Mouse (Mus musculus) kidney, postnatal 25 days (tissue): ENCODE measurements around the gene Psmg1.
"Not testable (repeated sequence)": the region's sequence is repeated elsewhere in the genome, so short reads cannot be mapped to it uniquely, and the experiment has no call there.

Source experiments
- DNase-seq, 2 experiments: peaks; one replicate each; pipeline ENCODE4 v3.0.0; 2021; ENCODE audit warnings: mixed read lengths in 2 of 2

Gene Psmg1

DNA sequence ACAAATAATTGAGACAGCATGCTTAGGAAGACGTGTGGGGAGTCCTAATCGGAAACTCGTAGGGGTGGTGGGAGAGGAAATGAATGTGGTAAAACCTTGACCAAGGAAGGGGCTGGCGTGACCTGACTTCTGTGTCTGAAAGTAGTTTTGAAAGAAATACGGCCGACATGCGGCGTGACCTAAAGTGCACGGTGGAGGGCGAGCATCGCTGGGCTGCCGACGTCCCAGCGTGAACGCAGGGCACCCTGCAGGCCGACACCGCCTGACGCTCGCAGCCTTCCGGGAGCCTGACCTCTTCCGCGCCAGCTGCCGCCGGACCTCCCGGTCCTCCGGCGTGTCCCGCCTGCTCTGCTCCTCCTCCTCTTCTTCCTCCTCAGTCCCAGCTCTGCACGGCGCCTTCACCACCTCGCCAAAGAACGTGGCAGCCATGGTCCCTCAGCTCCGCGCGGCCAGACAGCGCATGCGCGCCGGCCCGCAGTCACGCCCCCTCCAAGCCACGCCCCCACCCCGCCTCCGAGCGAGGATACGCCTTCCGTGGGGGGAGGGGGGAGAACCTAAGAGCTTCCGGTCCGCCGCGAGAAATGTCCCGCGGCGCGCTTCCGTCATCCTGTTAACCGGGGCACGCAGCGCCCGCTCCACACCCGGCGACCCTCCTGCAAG lies at the start of gene Psmg1:
TSS of gene Psmg1 (minus strand) at position 499 of the 660 bp plus-strand sequence.
- peak; percentile 96 to 98 for DNase-seq

DNA sequence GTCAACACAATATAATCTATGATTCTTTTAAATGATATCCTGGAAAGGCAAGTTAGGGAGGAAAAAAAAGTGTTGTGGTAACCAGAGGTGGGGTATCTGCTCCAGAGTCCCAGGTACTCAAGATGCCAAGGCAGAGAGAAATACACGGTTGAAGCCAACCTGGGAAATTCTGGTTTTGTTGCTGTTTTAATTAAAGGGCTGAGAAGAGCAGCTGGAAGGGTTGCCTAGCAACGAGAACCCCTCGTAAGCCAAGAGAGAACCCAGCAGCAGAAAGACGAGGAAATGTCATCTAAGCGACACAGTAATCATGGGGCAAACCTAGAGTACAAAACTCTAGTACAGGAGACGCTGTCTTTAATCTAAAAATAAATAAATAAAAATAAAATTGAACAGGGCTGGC lies 48.8 kb upstream of the Psmg1 start:
- DNase-seq: no peak

DNA sequence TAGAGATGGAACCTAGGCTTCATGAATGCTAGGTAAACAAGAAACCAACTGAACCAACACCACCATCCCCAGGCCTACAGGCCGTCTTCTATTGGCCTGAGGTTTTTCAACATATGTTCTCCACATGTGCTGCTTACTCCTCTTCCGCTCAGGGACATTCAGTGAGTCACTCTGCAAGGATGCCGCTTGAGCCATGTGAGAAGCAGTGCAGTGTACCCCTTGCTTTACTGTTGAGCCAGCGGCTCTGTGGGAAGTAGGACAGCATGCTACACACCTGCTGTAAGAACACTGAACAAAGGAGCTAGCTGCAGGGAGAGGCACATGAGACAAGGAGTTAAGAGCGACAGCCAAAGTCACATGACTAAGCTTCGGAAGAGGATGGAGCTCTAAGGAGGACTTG lies 43.7 kb upstream of the Psmg1 start:
- no peak for DNase-seq

DNA sequence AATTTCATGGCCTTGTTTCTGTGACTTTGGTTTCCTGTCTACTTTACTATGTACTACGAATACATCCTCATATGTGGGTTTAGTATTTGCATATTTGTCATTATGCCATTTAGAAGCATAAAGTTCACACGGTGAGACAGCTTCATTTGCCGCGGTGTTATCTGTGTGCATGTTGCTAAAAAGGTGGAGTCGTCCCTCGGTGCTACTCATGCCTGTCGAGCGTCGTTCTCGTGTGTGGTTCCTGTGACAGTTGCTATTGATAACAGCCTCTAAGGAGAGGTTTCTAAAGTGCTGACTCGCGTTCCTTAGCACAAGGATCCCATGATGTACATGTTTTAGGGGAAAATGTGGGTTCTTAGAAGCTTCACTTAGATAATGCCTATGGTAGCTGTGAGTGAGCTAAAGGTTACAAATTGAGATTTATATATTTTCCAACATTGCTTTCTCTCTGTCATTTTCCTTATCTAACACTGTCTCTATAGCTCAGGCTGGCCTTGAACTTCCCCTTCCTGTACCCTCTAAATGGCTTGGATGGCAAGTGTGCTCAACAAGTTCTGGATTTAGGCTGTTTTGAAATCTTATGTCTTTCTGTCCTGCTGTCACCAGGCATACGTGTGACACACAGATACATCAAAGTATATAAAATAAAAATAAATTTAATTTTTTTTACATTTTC lies 41.7 kb upstream of the Psmg1 start:
- DNase-seq: no peak

DNA sequence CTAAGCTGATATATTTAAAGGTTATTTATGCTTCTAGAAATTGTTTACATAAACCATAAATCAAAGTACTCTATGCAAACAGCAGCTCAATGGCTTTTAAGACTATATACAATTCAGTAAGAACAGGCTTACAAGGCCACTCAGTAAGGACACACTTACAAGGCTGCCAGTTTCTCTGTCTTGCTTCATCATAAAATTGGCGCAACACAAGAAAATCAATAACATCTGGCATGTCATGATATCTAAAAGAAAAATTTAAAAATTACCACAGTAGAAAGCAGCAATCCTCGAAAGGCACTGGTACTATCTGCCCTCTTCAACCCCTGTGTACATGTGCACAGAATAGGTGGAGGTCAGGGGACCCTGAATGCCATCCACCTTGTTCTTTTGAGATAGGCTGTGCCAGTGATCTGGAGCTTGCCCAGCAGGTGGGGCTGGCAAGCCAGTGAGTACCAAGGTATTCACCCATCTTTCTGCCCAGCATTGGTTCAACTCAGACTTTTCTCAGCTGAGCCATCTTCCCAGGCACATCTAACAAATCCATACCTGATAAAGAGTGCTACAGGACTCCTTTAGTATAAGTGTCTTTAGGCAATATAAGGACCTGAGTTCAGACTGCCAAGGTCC lies 39.8 kb upstream of the Psmg1 start:
- peak; percentile 32 to 46 for DNase-seq

DNA sequence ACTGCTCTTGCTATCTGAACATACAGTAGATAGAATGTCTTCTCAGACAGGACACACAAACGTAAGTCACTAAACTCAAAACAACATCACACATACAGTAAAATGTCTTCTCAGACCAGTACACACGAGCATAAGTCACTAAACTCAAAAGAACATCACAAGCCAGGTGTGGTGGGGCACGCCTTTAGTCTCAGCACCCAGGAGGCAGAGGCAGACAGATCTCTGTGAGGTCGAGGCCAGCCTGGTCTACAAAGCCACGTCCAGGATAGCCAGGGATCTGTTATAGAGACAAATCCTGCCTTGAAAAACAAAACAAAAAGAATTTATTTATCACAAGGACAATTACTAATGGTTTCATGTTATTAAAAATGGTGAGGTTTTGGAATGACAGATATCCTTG lies 35.5 kb upstream of the Psmg1 start:
- no peak for DNase-seq

DNA sequence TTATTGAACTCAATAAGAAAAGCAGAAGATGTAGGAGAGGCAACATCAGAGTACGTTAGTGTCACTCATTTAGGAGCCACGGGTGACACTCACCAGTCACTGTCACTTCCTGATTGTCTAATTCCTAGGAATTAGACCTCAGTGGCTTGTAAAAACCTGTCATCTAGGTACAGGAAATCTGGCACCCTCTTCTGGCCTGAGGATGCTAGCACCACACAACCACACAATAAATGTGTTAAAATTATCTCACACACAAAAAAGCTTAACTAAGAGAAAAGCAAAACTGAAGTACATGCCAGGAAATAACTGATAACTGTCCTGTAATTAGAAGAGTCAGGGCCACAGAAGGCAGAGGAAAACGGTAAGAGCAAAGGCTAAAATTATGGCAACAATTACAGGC lies 34.5 kb upstream of the Psmg1 start:
- DNase-seq: no peak

DNA sequence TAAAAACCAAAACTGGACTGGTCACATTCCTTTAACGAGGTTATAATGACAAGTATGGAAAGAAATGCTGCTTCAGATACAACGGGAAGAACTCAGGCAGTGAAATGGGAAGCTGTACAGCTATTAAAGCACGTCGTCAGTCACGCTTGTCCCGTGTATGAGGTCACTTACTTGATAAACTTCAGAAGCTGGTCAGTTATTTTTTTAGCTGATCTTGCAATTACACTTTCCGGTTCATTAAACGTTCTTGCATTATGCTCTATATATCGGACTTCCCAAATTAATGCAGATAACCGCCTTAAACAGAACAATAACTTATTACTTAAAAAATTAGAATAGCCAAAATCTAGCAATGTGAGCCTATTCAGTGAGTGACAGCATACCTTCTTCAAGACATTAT lies 30.3 kb upstream of the Psmg1 start:
- DNase-seq: no peak

DNA sequence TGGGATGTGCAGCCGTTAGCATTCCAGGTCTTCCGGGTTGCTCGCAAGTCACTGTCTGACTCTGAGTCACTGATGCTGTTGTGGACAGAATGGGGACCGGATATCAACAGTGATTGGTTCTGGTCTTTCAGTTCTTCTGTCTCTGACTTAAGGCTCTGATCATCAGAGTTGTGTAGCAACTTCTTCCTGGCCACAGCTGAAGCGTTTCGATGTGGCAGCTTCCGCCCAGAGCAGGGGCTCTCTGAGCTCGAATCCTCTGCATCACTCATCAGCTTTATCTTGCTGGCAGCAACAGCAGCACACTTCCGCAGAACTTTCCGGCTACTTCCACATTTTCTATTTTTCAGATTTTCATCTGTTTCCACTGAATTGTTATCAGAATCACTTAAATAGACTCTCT lies 18.4 kb upstream of the Psmg1 start:
- not testable (repeated sequence) for DNase-seq

DNA sequence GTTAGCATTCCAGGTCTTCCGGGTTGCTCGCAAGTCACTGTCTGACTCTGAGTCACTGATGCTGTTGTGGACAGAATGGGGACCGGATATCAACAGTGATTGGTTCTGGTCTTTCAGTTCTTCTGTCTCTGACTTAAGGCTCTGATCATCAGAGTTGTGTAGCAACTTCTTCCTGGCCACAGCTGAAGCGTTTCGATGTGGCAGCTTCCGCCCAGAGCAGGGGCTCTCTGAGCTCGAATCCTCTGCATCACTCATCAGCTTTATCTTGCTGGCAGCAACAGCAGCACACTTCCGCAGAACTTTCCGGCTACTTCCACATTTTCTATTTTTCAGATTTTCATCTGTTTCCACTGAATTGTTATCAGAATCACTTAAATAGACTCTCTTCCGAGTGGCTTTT lies 13.5 kb upstream of the Psmg1 start:
- DNase-seq: not testable (repeated sequence)

DNA sequence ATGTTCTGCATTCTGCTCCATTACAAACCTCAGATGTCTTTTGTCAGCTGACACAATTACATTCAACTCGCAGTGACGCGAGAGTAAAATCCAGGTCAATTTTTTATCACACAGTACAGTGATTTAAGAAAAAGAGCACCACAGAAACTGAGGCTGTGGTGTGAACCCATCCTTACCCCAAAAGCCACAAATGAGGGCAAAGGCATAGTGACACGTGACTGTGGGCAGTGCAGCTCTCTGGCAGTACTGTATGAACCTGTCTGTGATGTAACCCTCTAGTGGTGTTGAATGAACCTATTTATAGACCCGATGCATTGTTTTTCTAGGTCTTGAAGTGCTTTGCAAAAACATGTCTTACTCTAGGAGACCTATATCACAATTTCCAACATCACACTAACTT lies 8.5 kb upstream of the Psmg1 start:
- DNase-seq: no peak

DNA sequence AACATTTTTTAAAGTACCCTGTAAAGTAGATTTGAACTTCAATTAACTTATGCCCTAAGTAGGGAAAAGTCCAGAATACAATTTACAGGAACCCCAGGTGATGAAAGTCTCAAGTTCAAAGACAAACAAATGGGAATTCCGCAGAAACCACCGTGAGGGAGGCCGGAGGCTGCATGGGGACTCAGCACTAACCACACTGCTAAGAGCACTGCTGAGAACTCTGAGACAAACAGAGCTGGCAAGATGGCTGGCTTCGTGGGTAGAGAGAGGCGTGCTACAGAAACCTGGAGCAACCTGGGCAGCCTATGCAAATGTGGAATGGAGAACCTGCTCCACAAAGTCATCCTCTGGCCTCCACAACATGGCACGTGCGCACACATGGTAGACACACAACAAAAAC lies 5.4 kb upstream of the Psmg1 start:
- DNase-seq: no peak

DNA sequence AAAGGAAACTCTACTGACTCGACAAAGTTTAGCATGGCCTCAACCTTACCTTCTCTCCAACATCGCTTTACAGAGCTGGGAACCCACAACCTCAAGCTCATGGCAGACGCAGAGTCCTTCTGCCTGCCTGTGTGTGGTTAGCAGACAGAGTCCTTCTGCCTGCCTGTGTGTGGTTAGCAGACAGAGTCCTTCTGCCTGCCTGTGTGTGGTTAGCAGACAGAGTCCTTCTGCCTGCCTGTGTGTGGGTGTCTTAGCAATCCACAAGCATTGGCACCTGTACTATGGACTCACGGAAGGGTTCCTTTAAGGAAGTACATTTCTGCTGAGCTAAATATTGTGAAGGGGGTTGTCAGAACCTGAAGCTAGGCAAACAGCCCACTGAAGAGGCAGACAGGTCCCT lies 3.8 kb upstream of the Psmg1 start:
- DNase-seq: not testable (repeated sequence)

DNA sequence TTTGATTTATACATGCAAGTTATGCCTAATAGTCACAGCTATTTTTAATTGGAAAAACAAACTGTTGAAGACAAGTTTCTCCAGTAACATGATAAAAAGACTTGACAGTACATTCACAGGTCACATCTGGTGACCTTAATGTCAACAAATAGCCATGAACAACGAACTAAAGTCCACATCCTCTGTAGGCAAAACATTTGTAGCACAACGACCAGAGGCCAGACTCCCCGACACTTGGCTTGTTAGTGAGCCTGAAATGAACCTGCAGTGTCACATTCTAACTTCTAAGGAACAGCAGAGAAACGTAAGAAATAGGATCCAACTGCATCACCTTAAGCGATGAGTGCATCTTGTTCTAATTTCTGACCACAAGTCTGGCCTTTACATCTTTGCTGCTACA lies 1.8 kb upstream of the Psmg1 start:
- DNase-seq: no peak

DNA sequence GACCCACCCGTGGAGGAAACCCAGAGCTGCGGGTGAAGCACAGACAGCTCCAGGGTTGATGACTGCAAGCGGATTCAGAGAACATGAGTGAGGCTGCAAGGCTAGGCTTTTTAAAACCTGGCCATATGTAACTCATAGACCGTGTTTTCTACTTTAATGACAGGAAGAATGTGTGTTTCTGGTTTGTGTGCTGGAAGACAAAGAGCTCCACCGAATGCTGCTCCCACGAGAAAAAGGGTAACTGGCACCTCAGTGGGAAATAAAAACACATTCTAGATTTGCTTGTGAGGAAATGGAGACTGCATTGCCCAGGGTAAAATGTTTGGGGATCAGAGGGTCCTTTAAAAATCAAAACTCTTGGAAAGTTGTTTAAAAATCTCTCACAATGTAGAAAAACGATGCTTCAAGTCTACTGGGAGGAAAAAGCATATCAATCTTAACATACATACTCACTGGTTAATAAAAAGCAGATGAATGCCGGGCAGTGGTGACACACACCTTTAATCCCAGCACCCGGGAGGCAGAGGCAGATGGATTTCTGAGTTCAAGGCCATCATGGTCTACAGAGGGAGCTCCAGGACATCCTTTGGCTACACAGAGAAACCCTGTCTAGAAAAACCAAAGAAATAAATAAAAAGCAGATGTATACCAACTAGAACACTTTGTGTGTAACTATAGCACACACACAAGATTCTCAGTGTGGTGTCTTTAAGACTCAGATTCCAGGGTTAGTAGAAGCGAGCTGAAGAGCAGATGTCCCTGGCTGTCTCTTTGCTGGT lies 551 bp upstream of the Psmg1 start:
- no peak for DNase-seq

DNA sequence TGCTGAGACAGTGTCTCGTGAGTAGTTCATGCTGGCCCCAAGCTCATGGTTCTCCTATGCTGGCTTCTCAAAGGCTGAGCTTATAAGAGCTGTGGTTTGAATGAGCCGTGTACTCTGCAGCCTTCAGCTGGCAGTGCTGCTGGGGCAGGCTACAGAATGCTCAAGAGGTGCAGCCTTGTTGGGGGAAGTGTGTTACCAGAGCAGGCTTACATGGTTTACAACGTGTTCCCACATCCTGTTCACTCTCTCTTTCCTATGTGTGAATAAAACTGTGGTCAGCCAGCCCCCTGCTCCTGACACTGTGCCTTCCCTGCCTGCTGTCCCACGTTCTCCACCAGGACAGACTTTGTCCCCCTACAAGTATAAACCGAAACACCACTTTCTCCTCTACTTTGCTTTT lies 5.8 kb downstream of the Psmg1 start:
- DNase-seq: no peak

DNA sequence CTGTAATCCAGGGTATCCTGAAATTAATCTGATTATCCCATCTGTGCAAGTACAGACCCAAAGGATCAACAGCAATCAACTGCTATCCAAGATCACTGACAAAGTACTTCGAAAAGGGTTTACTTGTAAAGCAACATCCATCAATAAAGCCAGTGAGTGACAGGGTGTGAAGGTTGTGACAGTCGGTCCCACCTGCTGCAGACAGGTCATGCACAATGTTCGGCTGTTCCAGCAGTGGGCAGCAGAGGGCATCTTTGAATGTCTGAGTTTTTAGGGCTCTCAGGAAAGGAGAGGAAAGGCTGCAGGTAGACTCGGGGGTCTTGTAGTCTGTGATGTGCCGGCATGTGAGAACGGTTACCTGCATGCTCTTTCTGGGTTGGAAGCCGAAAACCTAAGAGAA lies 7.2 kb downstream of the Psmg1 start:
- DNase-seq: no peak

DNA sequence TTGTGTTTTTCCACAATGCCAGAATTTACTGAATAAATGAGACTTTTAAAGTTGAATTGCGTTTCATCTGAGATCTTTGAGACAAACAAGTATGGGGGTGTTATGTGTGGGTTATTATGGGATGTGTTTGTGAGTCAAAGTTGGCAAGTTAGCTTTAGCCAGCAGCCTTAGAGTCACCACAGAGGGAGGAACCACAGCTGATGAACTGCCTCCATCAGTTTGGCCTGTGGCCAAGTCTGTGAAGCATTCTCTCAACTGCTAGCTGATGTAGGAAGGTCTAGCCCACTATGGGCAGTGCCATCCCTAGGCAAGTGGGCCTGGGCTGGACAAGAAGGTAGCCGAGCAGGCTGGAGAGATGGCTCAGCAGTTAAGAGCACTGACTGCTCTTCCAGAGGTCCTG lies 19.9 kb downstream of the Psmg1 start:
- no peak for DNase-seq

DNA sequence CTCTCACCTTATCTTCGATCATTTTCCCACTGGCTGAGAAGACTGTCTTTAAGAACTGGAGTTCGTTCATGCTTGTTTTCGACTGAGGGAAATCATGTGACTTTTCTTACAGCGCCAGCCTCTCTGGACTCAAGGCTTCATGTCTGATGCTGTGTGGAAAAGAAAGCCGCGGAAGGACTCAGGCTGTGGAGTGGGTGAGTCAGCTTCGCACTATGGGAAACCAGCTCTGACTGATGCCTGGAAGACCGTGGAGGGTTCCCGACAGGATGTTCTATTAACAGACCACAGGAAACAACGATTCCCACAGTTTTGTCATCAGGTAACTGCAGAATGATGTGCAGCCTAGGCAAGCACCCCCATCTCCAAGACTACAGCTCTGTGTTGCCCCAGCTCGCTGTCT lies 23.3 kb downstream of the Psmg1 start:
- DNase-seq: no peak

DNA sequence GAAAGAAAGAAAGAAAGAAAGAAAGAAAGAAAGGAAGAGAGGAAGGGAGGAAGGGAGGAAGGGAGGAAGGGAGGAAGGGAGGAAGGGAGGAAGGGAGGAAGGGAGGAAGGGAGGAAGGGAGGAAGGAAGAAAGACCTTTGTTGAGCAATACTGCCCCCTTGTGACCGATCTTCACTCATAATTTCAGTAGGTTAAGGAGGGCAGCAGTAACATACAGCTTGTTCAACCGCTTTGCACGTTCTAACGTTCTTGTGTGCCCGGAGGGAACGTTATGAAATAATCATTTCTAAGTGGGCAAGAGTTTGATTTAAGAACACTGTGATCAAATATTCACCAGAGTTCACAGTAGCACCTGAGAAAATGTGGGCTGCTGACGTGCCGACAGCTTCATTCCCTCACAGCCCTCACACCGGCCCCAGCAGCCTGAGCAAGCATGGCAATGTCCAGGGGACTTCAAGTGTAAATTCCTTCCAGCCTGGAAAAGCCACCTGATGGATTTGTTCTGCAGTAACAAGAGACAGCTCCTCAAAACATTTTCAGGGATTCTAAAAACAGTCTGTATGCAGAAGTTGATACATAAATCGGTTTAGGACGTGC lies 26.2 kb downstream of the Psmg1 start:
- DNase-seq: peak in 1 of 2 experiments; percentile 69

DNA sequence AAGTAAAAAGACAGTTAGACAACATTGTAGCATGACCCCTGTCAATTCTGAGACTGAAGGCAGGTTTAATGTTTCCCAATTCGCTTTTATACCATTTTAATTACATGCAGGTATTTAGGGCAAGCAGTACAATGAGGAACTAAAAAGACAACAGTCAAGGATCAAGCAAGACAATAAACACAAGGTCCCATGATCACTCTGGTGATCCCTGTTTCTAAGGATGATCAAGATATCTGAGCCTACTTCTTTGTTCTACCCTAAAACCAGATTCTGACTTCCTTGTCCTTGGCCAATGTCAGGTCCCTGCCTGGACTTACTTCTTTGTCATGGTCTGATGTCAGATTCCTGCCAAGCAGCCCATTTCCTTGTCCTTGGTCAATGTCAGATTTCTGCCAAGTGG lies 29.3 kb downstream of the Psmg1 start:
- DNase-seq: not testable (repeated sequence)

DNA sequence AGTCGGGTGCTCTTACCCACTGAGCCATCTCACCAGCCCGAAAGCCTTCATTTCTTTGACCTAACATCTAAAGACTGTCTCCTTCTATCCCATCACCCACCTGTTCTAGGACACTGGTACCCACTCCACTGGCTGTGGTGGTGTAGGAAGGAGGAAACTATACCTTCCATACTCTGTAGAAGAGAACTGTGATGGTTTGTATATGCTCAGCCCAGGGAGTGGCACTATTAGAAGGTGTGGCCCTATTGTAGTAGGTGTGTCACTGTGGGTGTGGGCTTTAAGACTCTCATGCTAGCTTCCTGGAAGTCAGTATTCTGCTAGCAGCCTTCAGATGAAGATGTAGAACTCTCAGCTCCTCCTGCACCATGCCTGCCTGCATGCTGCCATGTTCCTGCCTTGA lies 30.1 kb downstream of the Psmg1 start:
- DNase-seq: not testable (repeated sequence)

DNA sequence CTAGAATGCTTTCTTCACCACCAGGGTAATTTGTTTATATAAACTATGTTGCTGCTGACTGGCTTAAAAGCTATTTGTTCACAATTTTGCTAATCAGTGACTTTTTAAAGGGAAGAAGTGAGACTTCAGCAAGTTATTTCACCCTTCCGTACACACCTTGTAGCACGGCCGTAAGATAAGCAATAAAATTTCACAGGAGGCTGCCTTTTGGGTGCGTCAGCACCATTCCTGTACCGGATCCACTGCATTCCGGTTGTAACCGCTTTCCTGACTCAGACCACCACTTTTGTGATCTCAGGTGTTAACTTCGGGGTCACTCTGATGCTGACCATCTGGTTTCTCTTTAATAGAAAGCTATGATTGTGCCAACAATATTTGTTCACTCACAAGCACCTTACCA lies 32.7 kb downstream of the Psmg1 start:
- no peak for DNase-seq
